Mouse (Mus musculus): ENCODE results near the gene Dennd4b.

DNA sequence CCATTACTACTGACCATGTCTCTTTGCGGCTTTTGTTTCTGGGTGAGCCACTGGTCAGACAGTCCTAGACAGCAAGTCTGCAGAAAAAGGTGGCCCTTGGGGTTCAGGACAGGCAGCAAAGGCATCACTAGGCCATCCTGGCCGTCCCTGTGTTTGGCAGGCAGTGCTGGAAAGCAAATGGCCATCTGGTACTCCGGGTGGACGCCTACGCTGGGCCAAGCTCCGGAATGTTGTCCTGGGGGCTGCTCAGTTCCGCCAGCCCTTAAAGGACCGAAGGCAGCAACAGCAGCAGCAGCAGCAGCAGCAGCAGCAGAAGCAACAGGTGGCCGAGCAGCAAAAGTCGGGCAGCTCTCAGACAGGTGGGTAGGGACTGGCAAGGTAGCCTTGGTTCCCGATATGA lies 10.3 kb downstream of the Dennd4b start:
- TF ChIP-seq CTCF (conservative IDR thresholded peaks at IDR 0.05; ENCODE audit: insufficient read depth, insufficient read length, low read depth, low read length) (no peak), POLR2A (IDR thresholded peaks at IDR 0.05; ENCODE audit: low read depth, low read length) (no peak)
